Comparison of ENCODE assay signal across 8 mouse cellular contexts in the genomic region with DNA sequence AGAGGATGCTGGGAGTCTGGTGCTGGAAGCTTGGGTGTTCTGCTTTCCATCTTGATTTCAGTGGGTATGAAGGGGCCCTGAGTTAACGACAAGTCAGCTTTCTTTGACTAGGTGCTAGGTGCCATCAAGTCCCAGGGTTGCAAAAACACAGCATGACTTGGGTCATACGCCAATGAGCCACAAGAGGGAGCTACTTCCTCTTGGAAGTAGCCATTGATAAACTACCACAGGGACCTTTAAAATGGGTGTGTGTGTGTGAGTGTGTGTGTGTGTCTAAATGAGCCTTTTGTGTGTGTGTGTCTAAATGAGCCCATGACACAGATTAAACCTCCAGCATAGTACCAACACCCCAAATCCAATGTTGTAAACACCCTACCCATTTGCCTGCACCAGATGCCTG.
DNase-seq lines count a peak whose midpoint lies in the region; ATAC-seq and TF ChIP-seq lines count a peak whose summit lies in the region.

No protein-coding gene starts in this region.

- H3K36me3 ChIP-seq in hindbrain, embryonic 10.5 days, result no peaks in the 10 kb centered on the region
- peaks cover 7% of the 10 kb centered on the region; the same call in 1 of the 2 replicates for H3K36me3 ChIP-seq in hindbrain, embryonic 13.5 days
- H3K36me3 ChIP-seq in forebrain, embryonic 12.5 days (replicated peaks), result no peaks in the 10 kb centered on the region
- H3K36me3 ChIP-seq in spleen, adult 2 months (ENCODE audit: control insufficient read depth, insufficient read depth, low read length), result peaks cover 4% of the 10 kb centered on the region

- no peak for TF ChIP-seq POLR2A in spleen, adult 2 months (IDR thresholded peaks at IDR 0.05; ENCODE audit: low read depth, low read length)

- 13% methylated on average over 2 of the region's 2 CpGs for WGBS in hindbrain, embryonic 10.5 days
- 16% methylated on average over 2 of the region's 2 CpGs for WGBS in hindbrain, embryonic 13.5 days
- WGBS in forebrain, embryonic 12.5 days, result 18% methylated on average over 2 of the region's 2 CpGs
- WGBS in spleen, adult 2 months, result 17% methylated on average over 2 of the region's 2 CpGs

- no peak overlapping the region for H3K27ac ChIP-seq in hindbrain, embryonic 10.5 days
- H3K27ac ChIP-seq in hindbrain, embryonic 13.5 days, result no peak overlapping the region
- H3K27ac ChIP-seq in forebrain, embryonic 12.5 days, result no peak overlapping the region
- no peak overlapping the region for H3K27ac ChIP-seq in spleen, adult 2 months (ENCODE audit: insufficient read depth, low read length)

- H3K4me1 ChIP-seq in hindbrain, embryonic 10.5 days (replicated peaks), result no peaks in the 10 kb centered on the region
- H3K4me1 ChIP-seq in hindbrain, embryonic 13.5 days (replicated peaks), result no peaks in the 10 kb centered on the region
- H3K4me1 ChIP-seq in forebrain, embryonic 12.5 days, result no peaks in the 10 kb centered on the region
- H3K4me1 ChIP-seq in spleen, adult 2 months (ENCODE audit: control insufficient read depth, insufficient read depth, insufficient read length), result no peaks in the 10 kb centered on the region

- no peaks in the 10 kb centered on the region for H3K9me3 ChIP-seq in hindbrain, embryonic 10.5 days
- no peaks in the 10 kb centered on the region for H3K9me3 ChIP-seq in hindbrain, embryonic 13.5 days
- no peaks in the 10 kb centered on the region for H3K9me3 ChIP-seq in forebrain, embryonic 12.5 days

- peak; percentile 73 for DNase-seq in hindbrain, embryonic 10.5 days (ENCODE audit: low spot score)
- DNase-seq in c-Kit-positive CD71-negative TER-119-negative erythroid progenitor cells, embryonic 14.5 days (ENCODE audit: low read depth), result peak; percentile 67
- DNase-seq in heart, postnatal 25 days (ENCODE audit: low spot score), result peak; percentile 32
- peak; percentile 71 to 80 for DNase-seq in layer of hippocampus, postnatal 10 days (ENCODE audit: low spot score in 2 of 2)
- DNase-seq in lung, postnatal 36 days, result peak; percentile 91
- peak; percentile 59 to 74 for DNase-seq in spleen, adult 2 months (ENCODE audit: low read depth in 1 of 2, low spot score in 2 of 2)

- intact Hi-C loops in heart, postnatal 25 days (cut with DNase I), result loop anchor here (2.0 to 5.0 kb wide), 4 partner anchors 125 to 470 kb away; a partner anchor contains a TSS

- peak; percentile 37; the same call in 1 of the 2 replicates for TF ChIP-seq CTCF in spleen, adult 2 months (IDR thresholded peaks at IDR 0.05; ENCODE audit: extremely low read depth, insufficient read depth, insufficient read length, insufficient replicate concordance)

- H3K4me2 ChIP-seq in hindbrain, embryonic 13.5 days, result no peak overlapping the region
- no peak overlapping the region for H3K4me2 ChIP-seq in forebrain, embryonic 12.5 days

- no peak overlapping the region for H3K9ac ChIP-seq in hindbrain, embryonic 13.5 days
- no peak overlapping the region for H3K9ac ChIP-seq in forebrain, embryonic 12.5 days

- no peak overlapping the region for H3K4me3 ChIP-seq in hindbrain, embryonic 10.5 days
- no peak overlapping the region for H3K4me3 ChIP-seq in hindbrain, embryonic 13.5 days
- H3K4me3 ChIP-seq in forebrain, embryonic 12.5 days (replicated peaks), result no peak overlapping the region
- no peak overlapping the region for H3K4me3 ChIP-seq in spleen, adult 2 months (ENCODE audit: extremely low read depth, insufficient read depth, insufficient read length)

- ATAC-seq in hindbrain, embryonic 13.5 days (ENCODE audit: low FRiP score), result no peak
- peak; percentile 39; the same call in 1 of the 2 replicates for ATAC-seq in forebrain, embryonic 12.5 days (ENCODE audit: low FRiP score)

- no peaks in the 10 kb centered on the region for H3K27me3 ChIP-seq in hindbrain, embryonic 10.5 days (ENCODE audit: insufficient read depth, poor library complexity, severe bottlenecking)
- H3K27me3 ChIP-seq in hindbrain, embryonic 13.5 days, result no peaks in the 10 kb centered on the region
- H3K27me3 ChIP-seq in forebrain, embryonic 12.5 days, result no peaks in the 10 kb centered on the region
- no peaks in the 10 kb centered on the region for H3K27me3 ChIP-seq in spleen, adult 2 months (ENCODE audit: control insufficient read depth, insufficient read depth, low read length)

Comparison
In these comparisons a context has a peak if more than half of its experiments do, and no peak if none do; other contexts are left out.
1. DNase-seq: peak in every context shown above with its lines; median percentile 91 in lung, postnatal 36 days; 76 in layer of hippocampus, postnatal 10 days; 73 in hindbrain, embryonic 10.5 days; 67 in c-Kit-positive CD71-negative TER-119-negative erythroid progenitor cells, embryonic 14.5 days; 66 in spleen, adult 2 months; 32 in heart, postnatal 25 days.